Mouse (Mus musculus): ENCODE data around the gene Nudt8.

The Nudt8 gene

DNA sequence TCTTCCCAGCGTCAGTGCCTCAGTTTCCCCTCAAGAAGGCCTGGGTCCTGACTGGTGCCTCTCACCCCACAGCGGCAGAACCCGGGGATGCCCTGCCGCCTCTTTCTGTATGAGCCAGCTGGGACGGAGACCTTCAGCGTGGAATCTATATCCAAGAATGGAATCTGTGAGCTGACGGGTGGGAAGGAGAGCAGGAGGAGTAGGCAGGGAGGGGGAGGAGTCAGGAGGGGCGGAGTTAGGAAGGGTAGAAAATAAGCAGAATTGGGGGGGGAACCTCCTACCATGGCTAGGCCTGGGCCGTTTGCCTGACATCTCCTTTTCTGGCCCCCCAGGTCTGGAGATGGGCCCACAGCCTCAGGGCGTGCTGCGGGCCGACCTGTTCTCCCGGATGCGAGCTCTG lies 12.3 kb upstream of the Nudt8 start:
- DNase-seq (ENCODE audit: low spot score), result no peak

DNA sequence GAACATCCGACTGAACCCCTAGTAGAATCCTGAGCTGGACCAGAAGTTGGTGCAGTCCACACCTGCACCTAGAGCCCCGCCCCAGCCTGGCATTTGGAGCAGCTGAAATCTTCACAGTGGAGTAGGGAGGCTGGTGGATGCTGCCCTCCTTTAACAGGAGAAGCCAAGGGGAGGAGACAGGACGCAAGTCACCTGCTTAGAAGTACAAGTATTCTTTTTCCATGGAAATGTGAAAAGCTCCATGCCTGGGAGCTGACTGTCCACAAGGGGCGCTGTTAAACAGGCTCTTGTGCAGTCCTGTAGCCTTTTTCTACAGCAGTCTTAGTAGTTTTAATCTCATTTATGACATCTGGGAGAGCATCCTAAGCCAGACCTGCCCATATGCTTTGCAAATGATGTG lies 11.6 kb upstream of the Nudt8 start:
- no peak for DNase-seq (ENCODE audit: low spot score)

DNA sequence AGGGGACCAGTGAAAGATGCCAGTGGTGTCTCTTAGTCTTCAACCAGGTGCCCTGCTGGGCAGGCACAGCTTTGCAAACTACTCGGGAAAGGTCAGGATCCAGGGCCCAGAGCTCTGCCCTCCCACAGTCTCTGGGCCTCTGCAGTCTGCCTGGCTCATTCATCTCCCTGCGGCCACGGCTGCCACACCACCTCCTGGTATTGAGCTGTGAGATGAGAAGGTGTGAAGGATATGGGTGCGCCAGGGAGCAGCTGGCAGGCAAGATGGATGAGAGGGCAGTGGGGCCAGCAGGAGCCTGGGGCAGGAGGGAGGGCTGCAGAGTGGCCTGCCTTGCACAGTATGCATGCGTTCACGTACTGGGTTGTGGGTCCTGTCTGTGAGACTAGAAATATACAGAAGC lies 9.6 kb upstream of the Nudt8 start:
- no peak for DNase-seq (ENCODE audit: low spot score)

DNA sequence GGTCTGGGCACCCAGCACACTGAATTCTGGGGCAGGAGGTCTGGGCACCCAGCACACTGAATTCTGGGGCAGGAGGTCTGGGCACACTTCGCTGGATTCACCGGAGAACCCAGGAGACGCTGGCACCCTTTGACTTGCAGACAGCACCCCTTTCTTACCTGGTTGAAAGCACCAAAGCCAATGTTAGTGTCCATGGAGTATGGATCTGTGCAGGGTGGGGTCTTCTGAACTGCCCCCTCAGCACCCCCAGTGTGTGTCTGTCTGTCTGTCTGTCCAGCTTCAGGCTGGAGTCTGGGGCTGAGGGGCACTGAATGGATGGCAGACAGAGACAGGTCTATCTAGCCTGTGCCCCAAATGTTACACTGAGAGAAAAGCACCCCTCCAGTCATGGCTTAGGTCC lies 8.8 kb upstream of the Nudt8 start:
- DNase-seq (ENCODE audit: low spot score), result no peak

DNA sequence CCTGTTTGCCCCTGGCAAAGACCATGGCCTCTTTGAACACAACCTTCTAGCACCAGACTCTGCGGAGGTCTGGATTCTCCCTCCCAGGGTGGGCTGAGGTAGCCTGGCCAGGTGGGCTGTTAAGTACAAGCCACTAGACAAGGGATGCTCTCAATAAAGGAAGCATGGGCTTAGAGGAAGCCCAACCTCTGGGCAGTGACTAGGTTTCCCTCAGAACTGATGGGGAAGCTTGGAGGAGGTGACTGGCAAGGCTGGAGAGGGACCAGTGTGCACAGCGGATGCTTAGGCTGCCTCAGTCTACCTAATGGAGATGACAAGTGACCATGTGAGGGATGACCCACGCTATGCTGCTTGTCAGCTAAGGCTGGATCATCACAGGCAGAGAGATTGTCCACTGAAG lies 8.4 kb upstream of the Nudt8 start:
- DNase-seq (ENCODE audit: low spot score), result no peak

DNA sequence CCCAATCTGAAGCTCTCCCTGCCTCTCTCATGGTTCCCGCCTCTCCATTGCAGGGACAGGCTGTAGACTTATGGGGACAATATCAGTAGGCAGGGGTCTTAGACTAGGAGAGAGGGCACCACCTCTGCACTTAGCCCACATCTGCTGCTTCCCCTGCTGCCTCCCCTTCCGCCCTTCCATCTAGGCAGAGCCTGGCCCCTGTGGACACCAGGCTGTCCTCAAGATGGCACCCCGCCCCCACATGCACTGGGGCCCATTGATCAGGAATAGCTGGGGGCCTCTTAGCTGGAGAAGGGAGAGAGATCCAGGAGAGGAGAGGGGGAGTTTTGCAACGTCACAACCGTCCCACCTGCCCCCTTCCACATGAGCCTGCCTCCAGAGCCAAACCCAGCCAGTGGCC lies 8.0 kb upstream of the Nudt8 start, which contains the start of gene Tbx10:
TSS of gene Tbx10 (plus strand) at position 337 of the 400 bp plus-strand sequence.
- DNase-seq (ENCODE audit: low spot score), result no peak

DNA sequence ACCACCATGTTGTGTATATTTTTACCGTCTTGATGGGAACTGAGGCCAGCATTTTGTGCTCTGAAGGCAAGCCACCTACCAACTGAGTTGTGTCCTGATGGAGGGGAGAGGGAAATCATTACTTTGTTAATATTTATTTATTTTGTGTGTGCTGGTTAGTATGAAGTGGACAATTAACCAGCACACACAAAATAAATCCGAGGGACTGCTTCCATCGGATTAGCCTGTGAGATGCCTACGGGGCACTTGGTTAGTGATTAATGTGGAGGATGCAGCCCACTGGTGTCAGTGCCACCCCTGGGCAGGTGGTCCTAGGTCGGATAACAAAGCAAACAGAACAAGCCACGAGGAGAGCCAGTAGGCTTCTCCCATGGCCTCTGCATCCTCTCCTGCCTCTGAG lies 5.4 kb upstream of the Nudt8 start:
- no peak for DNase-seq (ENCODE audit: low spot score)

DNA sequence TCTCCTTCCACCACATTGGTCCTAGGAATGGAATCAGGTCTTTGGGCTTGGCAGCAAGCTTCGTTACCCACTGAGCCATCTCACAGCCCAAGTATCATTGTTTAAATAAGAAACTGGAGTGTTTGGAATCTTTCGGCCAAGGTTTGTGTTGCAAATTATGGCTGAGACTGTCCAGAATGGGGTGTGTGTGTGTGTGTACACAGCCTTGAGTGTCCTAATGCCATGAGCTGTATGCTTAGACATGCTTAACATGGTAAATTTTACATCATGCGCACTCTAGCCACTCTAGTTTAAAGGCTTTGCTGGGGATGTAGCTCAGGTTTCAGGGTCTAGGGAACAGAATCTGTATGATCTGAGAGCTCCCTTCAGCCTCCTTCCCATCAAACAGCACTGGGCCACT lies 4.9 kb upstream of the Nudt8 start:
- no peak for DNase-seq (ENCODE audit: low spot score)

DNA sequence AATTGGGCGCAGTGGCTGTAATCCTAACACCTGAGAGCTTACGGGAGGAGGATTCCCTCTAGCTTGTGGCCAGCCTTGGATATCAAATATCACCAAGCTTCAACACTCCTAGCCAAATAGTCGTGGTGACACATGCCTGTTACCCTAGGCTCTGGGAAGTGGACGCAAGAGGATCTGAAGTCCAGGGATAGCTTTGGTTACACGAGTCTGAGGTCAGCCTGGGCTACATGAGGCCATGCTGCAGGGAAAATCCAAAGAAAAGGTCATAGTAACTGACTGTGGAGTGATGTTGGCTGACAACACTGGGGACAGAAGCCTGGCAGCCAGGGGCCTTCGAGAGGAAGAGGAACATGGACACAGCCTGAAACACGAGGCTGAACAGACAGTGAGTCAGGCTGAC lies 4.3 kb upstream of the Nudt8 start:
- no peak for DNase-seq (ENCODE audit: low spot score)

DNA sequence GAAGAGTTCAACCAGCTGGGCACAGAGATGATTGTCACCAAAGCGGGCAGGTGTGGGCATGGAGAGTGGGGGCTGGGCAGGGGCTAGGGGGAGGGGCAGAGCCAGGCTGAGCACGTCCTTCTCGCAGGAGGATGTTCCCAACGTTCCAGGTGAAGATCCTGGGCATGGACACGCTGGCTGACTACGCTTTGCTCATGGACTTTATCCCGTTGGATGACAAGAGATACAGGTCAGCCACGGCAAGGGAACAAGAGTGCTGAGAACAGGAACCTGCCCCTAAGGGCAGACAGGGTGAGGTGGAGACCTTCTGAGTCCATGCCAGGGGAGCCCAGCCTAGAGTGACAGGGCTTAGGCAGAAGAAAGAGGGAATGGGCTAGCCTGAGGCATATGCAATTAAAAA lies 3.6 kb upstream of the Nudt8 start:
- no peak for DNase-seq (ENCODE audit: low spot score)

DNA sequence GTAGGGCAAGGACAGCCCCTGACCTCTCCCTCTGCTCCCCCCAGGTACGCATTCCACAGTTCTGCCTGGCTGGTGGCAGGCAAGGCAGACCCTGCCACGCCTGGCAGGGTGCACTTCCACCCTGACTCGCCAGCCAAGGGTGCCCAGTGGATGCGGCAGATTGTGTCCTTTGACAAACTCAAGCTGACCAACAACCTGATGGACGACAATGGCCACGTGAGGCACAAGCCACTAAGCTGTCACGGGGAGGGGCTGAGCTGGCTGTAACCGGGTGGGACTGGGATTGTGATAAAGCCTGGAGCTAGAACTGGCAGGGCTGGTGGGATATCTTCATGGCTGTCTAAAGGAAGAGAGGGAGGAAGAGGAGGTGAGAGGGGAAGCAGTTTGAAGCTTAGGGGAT lies 3.1 kb upstream of the Nudt8 start:
- DNase-seq (ENCODE audit: low spot score), result no peak

DNA sequence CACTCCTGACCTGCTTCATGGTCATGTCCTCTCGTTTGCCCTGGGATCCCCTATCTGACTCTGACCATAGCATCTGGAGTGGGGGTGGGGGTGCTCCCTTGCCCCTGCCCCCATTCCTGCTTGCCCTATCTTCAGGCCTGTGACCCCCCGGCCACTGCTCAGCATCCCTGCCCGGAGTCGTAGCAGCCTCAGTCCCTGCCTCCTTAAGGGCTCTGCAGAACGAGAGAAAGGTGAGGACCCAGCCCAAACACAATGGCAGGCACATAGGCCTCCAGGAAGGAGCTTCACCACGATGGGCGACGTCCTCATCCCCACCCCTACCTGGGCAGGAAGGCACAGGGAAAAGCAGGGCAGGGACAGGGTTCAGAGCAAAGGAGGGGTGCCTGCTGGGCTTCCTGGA lies 2.0 kb upstream of the Nudt8 start:
- no peak for DNase-seq (ENCODE audit: low spot score)

DNA sequence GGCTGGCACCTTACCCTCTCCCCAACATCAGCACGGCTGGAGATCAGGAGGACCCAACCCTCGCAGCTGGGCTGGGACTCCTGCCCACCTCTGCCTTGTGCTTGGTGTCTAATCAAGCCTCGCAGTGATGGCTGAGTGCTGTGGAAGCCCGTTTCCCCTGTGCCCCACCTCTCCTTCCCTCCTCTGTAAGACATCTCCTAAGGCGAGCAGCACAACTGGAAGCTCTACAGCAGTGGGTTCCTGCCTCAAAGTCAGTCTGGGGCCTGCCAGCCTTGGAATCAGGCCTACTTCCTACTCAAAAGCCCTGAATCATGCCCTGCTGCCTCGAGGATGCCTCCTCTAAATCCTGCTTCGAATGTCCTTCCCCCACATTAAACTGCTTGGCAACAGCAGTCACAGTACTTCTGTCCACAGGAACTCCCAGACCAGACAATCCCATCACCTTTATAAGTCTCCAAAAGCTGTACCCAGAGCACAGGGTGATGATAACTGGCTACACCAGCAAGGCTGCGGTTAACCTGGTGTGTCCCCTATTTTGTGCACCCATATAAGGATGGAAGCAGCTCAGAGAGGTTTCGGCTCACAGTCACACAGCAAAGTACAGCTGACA lies 1.2 kb upstream of the Nudt8 start:
- DNase-seq (ENCODE audit: low spot score), result no peak

DNA sequence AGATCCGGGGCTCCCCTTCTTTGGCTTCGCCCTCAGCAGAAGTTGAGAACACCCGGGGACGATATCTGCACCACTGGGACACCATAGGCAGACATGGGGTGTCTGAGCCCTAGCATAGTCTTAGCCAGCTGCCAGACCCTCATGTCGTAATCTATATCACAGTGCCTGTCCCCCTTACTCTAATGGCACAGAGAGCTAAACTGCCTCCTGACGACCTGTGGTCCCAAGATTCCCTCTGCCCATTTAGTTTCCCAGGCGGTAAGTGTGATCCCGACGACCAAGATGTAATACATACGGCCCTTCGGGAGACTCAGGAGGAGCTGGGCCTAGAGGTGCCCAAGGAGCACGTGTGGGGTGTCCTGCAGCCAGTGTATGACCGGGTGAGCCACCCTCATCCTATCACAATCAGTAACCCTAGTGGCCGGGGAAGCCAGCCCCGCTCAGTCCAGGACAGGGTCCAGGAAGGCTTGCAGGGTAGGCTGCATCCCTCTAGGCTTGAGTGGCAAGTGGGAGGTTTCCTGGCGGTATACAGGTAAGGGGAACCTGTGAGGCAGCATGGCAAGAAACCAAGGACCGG lies 657 bp downstream of the Nudt8 start:
- DNase-seq (ENCODE audit: low spot score), result no peak

DNA sequence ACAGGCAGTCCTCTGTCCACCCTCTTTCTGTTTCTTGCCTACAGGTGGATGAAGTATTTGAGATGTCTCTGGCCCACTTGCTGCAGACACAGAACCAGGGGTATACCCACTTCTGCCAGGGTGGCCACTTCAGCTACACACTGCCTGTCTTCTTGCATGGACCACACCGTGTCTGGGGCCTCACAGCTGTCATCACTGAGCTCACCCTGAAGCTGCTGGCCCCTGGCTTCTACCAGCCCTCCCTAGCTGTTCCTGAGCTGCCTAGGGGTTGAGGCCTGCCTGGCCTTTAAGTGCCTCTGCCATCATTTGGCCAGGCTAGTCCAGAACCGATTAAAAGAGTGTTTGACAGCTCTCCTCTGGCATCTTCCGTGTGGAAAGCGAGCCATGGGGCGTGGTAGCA lies 1.4 kb downstream of the Nudt8 start:
- DNase-seq (ENCODE audit: low spot score), result no peak

DNA sequence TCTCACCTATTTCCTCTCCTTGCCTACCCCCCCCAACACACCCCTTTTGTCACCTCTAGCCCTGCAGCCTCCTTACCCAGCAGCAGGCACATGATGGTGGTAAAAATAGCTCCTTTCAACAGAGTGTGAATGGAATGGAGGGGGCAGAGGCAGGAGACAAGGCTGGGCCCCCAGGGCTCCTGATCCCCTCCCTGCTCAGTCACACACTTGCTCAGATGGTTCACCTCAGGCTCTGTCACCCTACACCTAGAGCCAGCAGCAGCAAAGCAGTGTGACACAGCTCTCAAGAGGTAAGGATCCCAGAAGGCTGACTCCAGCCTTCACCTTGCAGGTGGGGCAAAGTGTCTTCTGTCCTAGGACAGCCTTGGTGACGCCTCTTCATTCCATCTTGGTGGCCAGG lies 2.7 kb downstream of the Nudt8 start, which contains the start of gene Doc2g:
TSS of gene Doc2g (plus strand) at position 202 of the 400 bp plus-strand sequence.
- DNase-seq (ENCODE audit: low spot score), result no peak

DNA sequence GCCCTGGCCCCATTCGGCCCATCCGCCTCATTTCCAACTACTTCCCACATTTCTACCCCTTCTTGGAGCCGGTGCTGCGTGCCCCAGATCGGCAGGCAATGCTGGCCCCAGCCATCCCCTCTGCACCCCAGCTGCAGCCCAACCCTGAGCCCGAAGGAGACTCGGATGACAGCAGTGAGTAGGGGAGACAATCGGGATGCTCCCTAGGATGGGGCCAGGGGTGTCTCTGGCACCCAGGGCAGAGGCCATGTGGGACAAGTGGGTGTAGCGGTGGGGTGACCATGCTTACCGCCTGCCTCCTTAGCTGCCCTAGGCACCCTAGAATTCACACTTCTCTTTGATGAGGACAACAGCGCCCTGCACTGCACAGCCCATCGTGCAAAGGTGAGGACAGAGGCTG lies 3.3 kb downstream of the Nudt8 start:
- no peak for DNase-seq (ENCODE audit: low spot score)

DNA sequence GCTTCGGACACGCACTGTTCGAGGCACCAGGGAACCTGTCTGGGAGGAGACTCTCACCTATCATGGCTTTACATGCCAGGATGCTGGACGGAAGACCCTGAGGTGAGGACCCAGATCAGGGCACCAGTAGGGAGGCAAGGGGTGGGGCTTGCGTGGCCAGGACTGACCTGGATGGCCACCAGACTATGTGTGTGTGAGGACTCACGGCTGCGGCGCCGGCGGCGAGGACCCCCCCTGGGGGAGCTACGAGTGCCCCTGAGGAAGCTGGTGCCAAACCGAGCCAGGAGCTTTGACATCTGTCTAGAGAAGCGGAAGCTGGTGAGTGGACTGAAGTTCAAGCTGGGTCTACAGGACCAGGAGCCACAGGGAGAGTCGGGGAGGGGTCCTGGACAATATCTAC lies 4.0 kb downstream of the Nudt8 start:
- no peak for DNase-seq (ENCODE audit: low spot score)

DNA sequence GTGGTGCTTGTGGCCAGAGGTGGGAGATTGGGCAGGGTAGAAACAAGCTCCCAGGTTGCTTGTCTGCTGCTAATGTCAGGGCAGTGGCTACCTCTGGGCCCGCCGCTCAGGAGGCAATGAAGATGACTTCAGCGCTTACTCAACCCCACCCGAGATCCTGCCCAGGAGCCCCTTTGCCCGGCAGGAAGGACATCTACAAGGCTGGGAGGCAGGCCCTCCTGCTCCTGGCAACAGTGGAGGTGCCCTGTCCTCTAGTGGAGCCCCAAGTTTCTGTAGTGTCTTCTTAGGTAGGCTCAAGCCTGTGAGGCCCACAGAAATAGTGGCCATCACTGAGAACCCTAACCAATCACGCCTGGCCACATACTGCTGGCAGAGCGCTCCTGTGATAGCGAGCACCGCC lies 4.7 kb downstream of the Nudt8 start:
- no peak for DNase-seq (ENCODE audit: low spot score)

DNA sequence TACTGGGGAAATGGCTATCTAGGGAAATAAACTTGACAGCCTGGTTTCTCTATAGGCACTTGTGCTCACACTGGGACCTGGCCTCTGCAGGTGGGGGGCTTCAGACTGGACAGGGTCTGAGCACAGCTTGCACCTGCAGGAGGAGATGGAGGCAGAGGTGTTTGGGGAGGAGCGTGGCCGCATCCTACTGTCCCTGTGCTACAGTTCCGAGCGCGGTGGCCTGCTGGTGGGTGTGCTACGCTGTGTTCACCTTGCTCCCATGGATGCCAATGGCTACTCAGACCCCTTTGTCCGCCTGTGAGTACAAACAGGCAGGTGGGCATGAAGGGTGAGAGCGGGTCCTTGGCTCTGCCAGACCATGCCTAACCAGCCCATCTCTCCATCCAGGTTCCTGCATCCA lies 5.6 kb downstream of the Nudt8 start:
- DNase-seq (ENCODE audit: low spot score), result no peak

DNA sequence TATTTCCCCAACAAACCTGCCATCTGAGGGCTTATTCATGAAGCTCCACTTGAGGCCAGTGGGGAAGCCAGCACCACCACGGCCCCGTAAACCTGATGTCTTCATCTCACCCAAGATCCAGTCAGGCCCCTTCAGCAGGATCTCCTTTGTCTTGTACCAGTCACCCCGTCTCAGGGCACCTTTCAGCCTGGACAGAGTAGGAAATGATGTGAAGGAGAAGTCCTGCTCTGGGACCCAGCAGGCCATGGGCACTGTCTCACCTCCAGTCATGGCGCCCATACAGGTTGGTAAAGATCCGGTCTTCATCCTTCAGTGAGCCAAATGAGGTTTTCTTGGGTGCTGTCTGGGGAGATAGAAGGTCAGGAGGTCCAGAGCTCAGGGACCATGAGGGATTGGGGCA lies 10.7 kb downstream of the Nudt8 start:
- DNase-seq (ENCODE audit: low spot score), result no peak

DNA sequence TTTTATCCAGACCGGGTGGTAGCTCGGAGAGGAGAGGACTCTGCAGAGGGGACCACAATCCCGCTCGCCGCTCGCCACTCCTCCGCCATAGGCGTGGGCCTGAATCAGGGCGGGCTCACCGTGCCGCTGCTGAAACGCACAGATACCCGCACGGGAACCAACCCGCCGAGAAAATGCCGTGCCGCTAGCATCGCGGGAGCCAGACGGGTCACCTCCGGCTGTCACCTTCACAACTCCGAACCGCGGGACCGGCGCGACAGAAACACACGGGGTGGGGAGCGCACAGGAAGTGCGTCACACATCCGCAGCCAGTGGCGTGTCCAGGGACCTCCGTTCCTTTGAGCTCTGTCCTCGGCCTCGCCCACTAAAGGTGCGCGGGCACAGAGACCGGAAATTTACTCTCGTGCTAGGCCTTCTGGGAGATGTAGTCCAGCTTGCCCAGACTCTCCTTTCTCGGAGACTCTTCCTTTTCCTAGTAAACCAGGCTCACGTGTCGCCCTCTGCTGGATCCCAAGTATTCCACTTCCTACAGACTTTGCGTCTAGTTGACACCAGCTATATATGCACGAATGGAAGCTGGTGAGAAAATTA lies 12.1 kb downstream of the Nudt8 start, which contains the start of gene Ndufv1:
TSS of gene Ndufv1 (minus strand) at position 375 of the 591 bp plus-strand sequence.
- DNase-seq (ENCODE audit: low spot score), result peak; percentile 88

DNA sequence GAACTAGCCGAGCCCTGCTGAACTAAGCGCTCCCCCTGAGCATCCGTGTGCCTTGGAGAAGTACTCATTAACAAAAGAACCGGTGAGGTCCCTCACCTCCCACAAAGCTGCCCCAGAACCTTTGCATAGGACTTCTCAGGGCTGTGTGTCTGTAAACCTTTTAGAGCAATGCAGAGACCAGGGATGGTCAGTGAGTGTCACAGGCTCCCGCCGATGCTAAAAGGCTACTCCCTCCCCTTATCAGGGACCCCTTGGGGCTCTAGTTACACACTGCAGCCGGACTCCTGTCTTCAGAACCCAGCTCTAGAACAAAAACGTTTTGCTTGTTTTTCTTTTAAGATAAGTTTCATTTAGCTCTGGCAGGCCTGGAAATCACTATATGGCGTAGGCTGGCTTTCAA lies 12.7 kb downstream of the Nudt8 start:
- no peak for DNase-seq (ENCODE audit: low spot score)

DNA sequence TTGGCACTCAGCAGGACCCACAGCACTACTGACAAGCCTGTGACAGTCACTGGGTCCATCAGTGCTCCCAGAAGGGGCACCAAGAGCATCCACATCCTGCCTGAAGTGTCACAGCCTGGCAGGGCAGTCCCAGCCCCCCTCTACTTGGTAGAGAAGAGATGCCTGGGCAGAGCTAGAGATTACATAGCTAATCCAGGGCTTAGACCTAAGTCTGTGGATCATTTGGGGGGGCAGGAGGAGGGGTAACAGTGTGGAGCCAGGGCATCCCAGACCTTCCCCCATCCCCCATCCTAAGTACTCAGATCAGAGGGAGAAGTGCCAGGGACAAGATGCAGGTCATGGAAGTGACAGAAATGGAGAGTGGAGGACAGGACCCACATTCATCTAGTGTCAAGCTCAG lies 14.4 kb downstream of the Nudt8 start:
- DNase-seq (ENCODE audit: low spot score), result no peak
